Mouse (Mus musculus) limb, embryonic 15.5 days (tissue): ENCODE results near the gene Hoxa2. TPM values are rescaled to one million over a fixed set of nuclear protein-coding genes. Genes with fewer than 3 reads are reported as not detected.

ENCODE experiments used
- ATAC-seq: fragments of 200-750 bp; cut with Nextera tagmentation; 2 replicates; pipeline ENCODE4 v1.8.0; 2017; ENCODE audit warnings: low read depth, moderate TSS enrichment; ENCODE audit not compliant: insufficient number of reproducible peaks, low FRiP score, low TSS enrichment
- H3K27ac ChIP-seq: fragments of 300-500 bp; sonication (generic); 2 replicates; pipeline ENCODE4 v1.5.1; 2015; ENCODE audit warnings: moderate library complexity, mild to moderate bottlenecking, inconsistent platforms
- H3K27me3 ChIP-seq: fragments of 300-500 bp; sonication (generic); 2 replicates; pipeline ENCODE4 v1.6.1; 2015; ENCODE audit warnings: inconsistent platforms
- H3K36me3 ChIP-seq: fragments of 300-500 bp; sonication (generic); 2 replicates; pipeline ENCODE4 v1.6.1; 2015; ENCODE audit warnings: inconsistent platforms
- H3K4me1 ChIP-seq: fragments of 300-500 bp; sonication (generic); 2 replicates; pipeline ENCODE4 v1.6.1; 2015; ENCODE audit warnings: inconsistent platforms
- H3K4me2 ChIP-seq: fragments of 300-500 bp; sonication (generic); 2 replicates; pipeline ENCODE4 v1.6.1; 2015; ENCODE audit warnings: mild to moderate bottlenecking, inconsistent platforms
- H3K4me3 ChIP-seq: fragments of 300-500 bp; sonication (generic); 2 replicates; pipeline ENCODE4 v1.5.1; 2015; ENCODE audit warnings: mild to moderate bottlenecking, inconsistent platforms
- H3K9ac ChIP-seq: fragments of 300-500 bp; sonication (generic); 2 replicates; pipeline ENCODE4 v1.6.1; 2015; ENCODE audit warnings: inconsistent platforms
- H3K9me3 ChIP-seq: fragments of 300-500 bp; sonication (generic); 2 replicates; pipeline ENCODE4 v1.6.1; 2016; ENCODE audit warnings: inconsistent platforms
- WGBS: fragments of 180-500 bp; shearing (Covaris S2); methylation state at CpG from one replicate; pipeline ENCODE4 v1.1.7; 2015; 5-methylcytosine and 5-hydroxymethylcytosine counted together
- polyA plus RNA-seq: library from polyadenylated mRNA; unstranded; fragments of >200 nt; fragmentation: Nextera tagmentation; extraction: Ambion mirVana; gene quantifications from 2 replicates; pipeline ENCODE4 v1.2.1, GENCODE M21; 2015

Hoxa2 gene
- polyA plus RNA-seq, 1 experiment from 2014 or later, result 0.59 TPM

DNA sequence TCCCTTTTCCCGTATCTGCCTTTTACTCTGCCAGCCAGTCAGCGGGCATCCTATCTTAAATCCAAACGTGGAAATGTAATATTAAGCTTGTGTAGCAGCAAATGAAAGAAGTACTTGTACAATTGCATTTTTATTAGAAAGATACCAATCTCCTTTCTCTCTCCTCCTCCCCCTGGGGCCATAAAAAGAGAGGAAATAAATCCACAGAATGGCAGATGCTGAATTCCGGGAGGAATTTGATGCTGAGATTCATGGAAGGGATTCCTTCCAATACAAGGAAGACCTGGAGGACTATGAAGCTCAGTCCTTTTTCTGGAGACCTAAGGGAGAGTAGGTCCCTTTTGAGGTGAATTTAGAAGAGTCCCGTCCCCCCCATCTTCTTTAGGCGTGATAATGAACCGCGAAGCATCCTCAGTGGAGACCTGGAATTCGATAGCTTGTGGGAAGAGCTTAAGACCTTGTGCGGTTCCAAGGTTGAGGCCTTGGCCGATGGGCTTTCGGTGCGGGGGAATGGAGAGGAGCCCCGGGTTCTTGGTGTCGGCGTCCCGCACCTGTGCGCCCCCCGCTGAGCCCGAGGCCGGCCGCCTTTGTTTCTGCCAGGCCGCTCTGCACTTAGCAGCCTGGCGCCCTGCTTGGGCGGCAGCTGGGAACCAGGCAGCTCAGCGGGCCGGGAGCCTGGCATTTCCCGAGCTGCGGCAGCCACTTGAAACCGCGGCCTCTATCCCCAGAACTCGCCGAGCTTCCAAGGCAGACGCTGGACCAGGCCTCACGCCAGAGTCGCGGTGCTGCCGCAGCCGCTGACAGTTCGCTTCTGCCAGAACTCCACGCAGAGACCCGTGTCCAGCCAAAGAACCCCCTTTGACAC, 3.8 kb upstream of the Hoxa2 start:
- H3K27me3 ChIP-seq, result peaks cover 84% of the 10 kb centered on the region
- no peak overlapping the region for H3K27ac ChIP-seq
- no peaks in the 10 kb centered on the region for H3K9me3 ChIP-seq
- H3K36me3 ChIP-seq, result peaks cover 5% of the 10 kb centered on the region; the same call in 1 of the 2 replicates
- WGBS, result 35% methylated on average over 42 of the region's 42 CpGs
- peak overlapping the region; percentile 17; the same call in 1 of the 2 replicates for H3K4me2 ChIP-seq
- no peak overlapping the region for H3K9ac ChIP-seq
- no peak overlapping the region for H3K4me3 ChIP-seq
- peaks cover 43% of the 10 kb centered on the region for H3K4me1 ChIP-seq
- ATAC-seq, result no peak

DNA sequence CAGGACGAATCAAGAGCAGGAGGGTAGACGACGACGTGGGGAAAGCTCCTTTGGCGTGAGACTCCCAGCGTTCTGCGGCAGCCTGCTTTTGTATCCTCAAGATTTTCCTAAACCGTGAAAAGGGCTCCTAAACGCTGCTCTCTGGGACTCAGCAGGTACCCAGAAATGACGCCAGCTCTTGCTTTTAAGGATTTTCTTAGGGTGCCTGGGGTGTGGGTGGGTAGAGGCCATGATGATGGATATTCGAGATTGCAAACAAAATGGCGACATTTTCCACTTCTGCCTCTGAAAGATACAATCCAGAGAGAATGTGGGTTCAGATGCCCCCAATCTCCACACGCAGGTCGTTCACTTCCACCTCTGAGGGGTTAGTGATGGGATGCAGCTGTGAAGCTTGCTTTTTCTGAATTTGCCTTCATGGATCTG, 3.1 kb upstream of the Hoxa2 start:
- no peak overlapping the region for H3K27ac ChIP-seq
- peaks cover 88% of the 10 kb centered on the region for H3K27me3 ChIP-seq
- H3K4me3 ChIP-seq, result no peak overlapping the region
- no peak overlapping the region for H3K4me2 ChIP-seq
- H3K4me1 ChIP-seq, result peaks cover 39% of the 10 kb centered on the region
- ATAC-seq, result no peak
- 53% methylated on average over 14 of the region's 14 CpGs for whole genome bisulfite sequencing
- no peak overlapping the region for H3K9ac ChIP-seq
- no peaks in the 10 kb centered on the region for H3K9me3 ChIP-seq
- peaks cover 5% of the 10 kb centered on the region; the same call in 1 of the 2 replicates for H3K36me3 ChIP-seq

DNA sequence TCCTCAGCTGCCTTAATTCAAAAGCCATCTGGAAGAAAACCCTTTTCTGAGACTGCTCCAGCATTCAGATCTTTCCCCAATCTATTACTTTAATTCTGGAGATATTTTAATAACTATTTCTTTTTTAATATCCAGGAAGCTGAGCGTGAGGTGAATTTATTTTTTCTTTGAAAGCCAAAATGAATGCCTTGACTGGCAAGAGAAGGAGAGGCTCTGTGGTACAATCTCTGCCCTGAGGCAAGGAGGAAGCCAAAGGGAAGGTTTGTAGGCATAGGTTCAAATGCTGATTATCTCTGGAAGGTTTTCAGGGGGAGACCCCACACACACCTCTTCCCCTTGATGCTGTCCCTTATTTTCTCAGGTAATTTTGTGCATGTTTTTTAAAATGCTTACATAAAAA, 2.5 kb upstream of the Hoxa2 start:
- H3K4me2 ChIP-seq, result no peak overlapping the region
- no peak for ATAC-seq
- peaks cover 33% of the 10 kb centered on the region for H3K4me1 ChIP-seq
- H3K9ac ChIP-seq, result no peak overlapping the region
- WGBS, result 74% methylated on average over 1 of the region's 1 CpGs
- no peaks in the 10 kb centered on the region for H3K9me3 ChIP-seq
- peaks cover 5% of the 10 kb centered on the region; the same call in 1 of the 2 replicates for H3K36me3 ChIP-seq
- no peak overlapping the region for H3K27ac ChIP-seq
- no peak overlapping the region for H3K4me3 ChIP-seq
- H3K27me3 ChIP-seq, result peaks cover 87% of the 10 kb centered on the region

DNA sequence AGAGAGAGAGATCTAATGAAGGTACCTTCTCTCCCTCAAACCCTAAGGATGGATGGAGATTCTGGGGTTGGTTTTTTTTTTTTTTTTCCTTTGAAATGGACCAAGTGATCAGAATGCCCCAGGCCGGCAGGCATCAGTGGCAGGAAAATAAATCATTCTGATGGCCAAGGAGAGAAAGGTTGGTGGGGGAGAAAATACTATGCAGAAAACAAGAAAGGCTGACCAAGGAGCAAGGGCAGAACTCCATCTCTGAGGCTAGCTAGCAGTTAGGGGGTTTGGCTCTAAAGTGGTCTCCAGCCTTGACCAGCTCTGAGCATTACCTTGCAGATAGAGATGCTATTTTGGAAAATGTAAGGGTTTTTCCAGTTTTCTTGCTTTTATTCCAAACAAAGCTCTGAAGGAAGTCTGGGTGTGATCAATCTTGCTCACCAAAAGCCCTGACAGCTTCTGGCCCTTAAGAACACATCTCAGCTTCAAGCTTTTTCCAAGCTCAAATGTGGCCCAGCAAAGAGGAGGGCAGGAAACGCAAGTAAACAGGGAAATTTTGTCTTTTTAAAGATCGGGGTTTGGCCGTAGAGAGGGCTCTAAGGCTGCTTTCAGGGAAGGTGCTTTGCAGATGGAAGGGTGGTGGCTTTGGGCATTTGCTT, 1.9 kb upstream of the Hoxa2 start:
- Histone ChIP-seq H3K27ac (no peak overlapping the region), H3K9ac (no peak overlapping the region), H3K36me3 (peaks cover 5% of the 10 kb centered on the region; the same call in 1 of the 2 replicates), H3K4me3 (no peak overlapping the region), H3K27me3 (peaks cover 86% of the 10 kb centered on the region), H3K4me2 (no peak overlapping the region), H3K9me3 (no peaks in the 10 kb centered on the region), H3K4me1 (peaks cover 27% of the 10 kb centered on the region)
- 39% methylated on average over 4 of the region's 4 CpGs for WGBS
- no peak for ATAC-seq

DNA sequence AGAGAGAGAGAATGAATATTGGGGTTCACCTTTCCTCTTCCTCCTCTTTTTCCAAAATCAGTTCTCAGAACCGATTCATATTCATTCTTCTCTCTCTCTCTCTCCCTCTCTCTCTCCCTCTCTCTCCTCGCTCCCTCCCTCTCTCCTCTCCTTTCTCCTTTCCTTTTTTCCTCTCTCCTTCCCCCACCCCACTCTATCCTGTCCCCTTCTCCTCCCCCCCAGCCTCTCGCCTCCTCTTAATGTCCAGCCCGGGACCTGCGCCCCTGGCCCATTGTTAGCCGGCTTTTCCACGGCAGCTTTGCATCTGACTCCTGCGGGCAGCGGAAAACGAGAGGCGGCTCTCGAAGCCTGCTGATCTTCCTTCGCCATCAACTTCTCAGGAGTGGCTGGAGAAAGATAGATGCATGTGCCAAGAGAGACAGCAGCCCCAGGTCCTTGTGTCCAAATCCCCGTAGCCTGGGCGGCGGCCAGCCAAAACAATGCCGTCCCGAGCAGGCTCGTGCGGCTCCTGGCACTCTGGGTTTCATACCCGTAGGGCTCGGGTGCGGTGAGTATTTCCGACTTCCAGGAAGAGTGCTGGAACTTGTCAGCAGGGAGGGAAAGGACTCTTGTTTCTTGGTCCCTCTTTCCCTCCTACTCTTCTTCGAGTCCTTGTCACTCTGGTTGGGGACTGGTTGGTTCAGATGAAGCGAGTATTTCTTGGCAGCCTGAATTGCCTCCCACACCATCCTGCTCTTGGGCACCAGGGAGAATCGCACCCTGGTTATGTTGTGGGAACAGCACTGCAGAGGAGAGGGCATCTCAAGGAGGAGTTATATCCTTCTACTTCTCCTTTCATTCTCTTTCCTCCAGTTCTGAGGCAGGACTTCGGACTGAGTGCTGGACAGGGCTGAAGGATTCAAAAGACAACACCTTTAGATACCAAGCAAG, 1.1 kb upstream of the Hoxa2 start:
- Histone ChIP-seq H3K4me1 (peaks cover 32% of the 10 kb centered on the region), H3K9ac (no peak overlapping the region), H3K4me2 (peak overlapping the region; percentile 40; the same call in 1 of the 2 replicates), H3K27ac (no peak overlapping the region), H3K9me3 (no peaks in the 10 kb centered on the region), H3K4me3 (no peak overlapping the region), H3K36me3 (peaks cover 5% of the 10 kb centered on the region; the same call in 1 of the 2 replicates), H3K27me3 (peaks cover 81% of the 10 kb centered on the region)
- 16% methylated on average over 28 of the region's 28 CpGs for WGBS
- ATAC-seq, result no peak

DNA sequence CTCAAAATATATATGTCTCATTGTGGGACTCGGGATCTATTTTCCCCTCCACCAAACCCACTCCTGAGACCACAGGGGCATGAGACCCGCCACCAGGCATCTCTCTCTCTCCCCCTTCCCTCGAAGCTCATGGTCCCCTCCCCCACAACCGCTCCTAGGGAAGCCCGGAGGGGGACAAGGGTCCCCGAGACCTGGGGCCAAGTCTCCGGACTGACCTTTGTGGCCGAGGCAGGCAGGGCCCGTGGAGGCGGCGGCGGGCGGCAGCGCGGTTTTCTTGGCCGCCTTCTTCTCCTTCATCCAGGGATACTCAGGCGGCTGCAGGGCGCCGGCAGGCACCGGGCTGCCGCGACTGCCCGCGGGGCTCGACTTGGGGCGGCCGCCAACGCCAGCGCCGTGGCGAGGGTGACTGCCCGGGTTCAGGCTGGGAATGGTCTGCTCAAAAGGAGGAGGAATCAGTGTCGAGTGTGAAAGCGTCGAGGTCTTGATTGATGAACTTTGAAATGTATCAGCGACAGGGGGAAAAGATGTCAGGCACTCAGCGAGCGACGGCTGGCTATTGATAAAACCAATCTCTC, 493 bp downstream of the Hoxa2 start:
- H3K4me1 ChIP-seq, result peaks cover 41% of the 10 kb centered on the region
- WGBS, result 5% methylated on average over 33 of the region's 39 CpGs
- no peaks in the 10 kb centered on the region for H3K36me3 ChIP-seq
- H3K27ac ChIP-seq, result no peak overlapping the region
- peak overlapping the region; percentile 30 for H3K4me3 ChIP-seq
- ATAC-seq, result no peak
- H3K4me2 ChIP-seq, result peak overlapping the region; percentile 40
- peaks cover 78% of the 10 kb centered on the region for H3K27me3 ChIP-seq
- no peaks in the 10 kb centered on the region for H3K9me3 ChIP-seq
- H3K9ac ChIP-seq, result no peak overlapping the region

DNA sequence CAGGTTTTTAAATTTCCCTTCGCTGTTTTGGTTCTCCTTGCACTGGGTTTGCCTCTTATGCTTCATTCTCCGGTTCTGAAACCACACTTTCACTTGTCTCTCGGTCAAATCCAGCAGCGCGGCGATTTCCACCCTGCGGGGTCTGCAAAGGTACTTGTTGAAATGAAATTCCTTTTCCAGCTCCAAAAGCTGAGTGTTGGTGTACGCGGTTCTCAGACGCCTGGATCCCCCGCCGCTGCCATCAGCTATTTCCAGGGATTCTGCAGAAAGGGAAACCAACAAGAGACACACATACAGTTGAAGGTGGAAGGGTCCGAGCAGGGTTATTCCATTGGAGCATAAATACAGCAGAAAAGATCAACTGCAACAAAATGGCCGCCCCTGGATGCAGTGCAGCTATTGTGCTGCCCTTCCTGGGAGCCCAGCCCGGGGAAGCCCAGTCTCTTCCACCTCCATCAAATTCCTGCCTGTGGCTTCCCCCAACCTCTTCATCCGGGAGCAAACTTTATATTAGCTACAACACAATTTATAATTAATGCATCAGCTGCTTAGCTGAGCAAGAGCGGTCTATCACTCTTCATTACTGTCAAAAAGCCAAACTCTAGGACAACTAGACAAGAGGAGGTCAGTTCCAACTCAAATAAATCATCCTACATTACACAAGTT, 1.1 kb downstream of the Hoxa2 start:
- 29% methylated on average over 17 of the region's 17 CpGs for WGBS
- no peaks in the 10 kb centered on the region for H3K36me3 ChIP-seq
- H3K4me1 ChIP-seq, result peaks cover 44% of the 10 kb centered on the region
- H3K4me3 ChIP-seq, result peak overlapping the region; percentile 30; the same call in 1 of the 2 replicates
- H3K9me3 ChIP-seq, result no peaks in the 10 kb centered on the region
- no peak for ATAC-seq
- H3K27ac ChIP-seq, result no peak overlapping the region
- peaks cover 80% of the 10 kb centered on the region for H3K27me3 ChIP-seq
- no peak overlapping the region for H3K9ac ChIP-seq
- H3K4me2 ChIP-seq, result peak overlapping the region; percentile 40; the same call in 1 of the 2 replicates

DNA sequence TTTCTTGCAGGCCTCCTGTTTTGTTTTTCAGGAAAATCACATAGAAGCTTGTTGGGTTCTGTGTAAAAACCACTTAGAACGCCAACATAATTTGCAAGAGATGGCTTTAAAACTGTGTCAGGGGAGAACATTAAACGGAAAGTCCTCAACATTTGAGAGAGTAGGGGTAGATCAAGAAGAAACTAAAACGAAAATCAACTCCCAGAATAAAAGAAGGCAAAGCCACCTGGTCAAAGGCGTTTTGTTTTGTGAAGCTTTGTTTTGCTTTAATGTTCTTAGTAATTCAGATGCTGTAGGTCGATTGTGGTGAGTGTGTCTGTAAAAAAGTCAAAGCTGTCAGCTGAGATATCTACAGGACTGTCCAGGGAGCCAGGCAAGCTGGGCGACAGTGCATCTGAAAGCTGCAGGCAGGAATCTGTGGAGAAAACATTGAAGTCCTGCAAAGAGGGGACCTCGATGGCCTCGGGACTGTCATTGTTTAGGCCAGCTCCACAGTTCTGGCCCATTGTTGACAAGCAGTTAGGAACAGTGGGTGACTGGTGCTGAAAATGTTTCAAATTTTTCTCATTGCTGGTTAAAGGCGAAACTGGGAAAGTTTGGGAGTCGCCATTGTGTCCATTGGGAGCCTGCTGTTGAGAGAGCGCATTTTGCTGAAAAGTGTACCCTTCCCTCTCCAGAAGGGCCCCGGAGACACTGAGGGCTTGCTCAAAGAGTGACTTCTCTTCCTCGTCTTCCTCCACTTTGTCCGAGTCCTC, 1.8 kb downstream of the Hoxa2 start:
- Histone ChIP-seq H3K27me3 (peaks cover 80% of the 10 kb centered on the region), H3K27ac (no peak overlapping the region), H3K4me3 (peak overlapping the region; percentile 9; the same call in 1 of the 2 replicates), H3K9ac (no peak overlapping the region), H3K9me3 (no peaks in the 10 kb centered on the region), H3K4me1 (peaks cover 49% of the 10 kb centered on the region), H3K36me3 (no peaks in the 10 kb centered on the region), H3K4me2 (0 out of 2 replicates have a peak overlapping the region, but pooled peaks have one; percentile 7)
- WGBS, result 63% methylated on average over 14 of the region's 14 CpGs
- ATAC-seq, result no peak

DNA sequence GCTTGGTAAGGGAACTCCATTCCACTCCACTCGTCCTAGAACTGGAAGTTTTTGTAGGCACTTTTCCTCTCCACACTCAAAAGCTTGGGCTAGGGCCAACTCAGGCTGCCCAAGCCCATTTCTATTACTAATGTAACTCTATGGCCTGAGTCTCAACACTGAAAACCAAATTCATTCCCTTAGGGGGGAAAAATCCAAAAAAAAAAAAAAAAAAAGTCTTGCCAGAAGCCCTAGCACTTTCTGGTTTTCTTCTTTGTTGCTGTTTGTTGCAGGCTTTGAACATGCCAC, 2.6 kb downstream of the Hoxa2 start:
- Histone ChIP-seq H3K4me1 (peaks cover 53% of the 10 kb centered on the region), H3K27me3 (peaks cover 81% of the 10 kb centered on the region), H3K9ac (no peak overlapping the region), H3K36me3 (no peaks in the 10 kb centered on the region), H3K4me2 (no peak overlapping the region), H3K4me3 (no peak overlapping the region), H3K27ac (no peak overlapping the region), H3K9me3 (no peaks in the 10 kb centered on the region)
- 68% methylated on average over 1 of the region's 1 CpGs for WGBS
- no peak for ATAC-seq

DNA sequence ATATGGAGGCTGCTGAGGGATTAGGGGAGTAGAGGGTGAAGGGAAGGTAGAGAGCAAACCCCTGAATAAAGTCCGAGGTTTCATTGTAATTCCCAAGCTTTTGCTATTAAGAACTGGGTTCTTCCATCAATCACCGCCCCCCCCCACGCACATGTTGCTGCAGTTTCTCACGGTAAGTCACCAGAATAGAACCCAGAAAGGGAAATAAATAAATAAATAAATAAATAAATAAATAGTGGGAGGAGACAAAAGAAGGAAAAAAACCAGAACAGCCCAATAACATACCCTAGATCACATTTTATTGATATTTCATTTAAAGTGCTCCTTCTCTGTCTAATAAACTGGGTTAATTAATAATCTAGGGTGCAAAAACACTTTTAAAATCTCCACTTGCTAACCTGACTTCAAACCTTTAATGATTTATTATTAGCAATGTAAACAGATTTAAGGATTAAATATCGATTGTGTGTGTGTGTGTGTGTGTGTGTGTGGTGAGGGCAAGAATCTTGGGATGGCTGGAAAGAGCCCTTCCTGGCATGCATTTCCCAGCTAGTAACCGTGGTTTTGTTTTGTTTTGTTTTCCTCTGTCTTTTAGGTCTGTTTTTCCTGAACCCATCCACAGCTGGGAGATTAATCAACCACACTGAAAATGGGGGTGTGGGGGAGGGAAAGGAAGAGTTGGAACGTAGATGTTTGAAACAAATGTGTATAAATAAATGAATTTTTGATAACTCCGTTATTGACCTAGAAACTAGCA, 3.1 kb downstream of the Hoxa2 start:
- H3K27me3 ChIP-seq, result peaks cover 81% of the 10 kb centered on the region
- ATAC-seq, result no peak
- no peak overlapping the region for H3K4me3 ChIP-seq
- 31% methylated on average over 8 of the region's 8 CpGs for WGBS
- H3K4me2 ChIP-seq, result peak overlapping the region; percentile 5; the same call in 1 of the 2 replicates
- no peak overlapping the region for H3K27ac ChIP-seq
- no peaks in the 10 kb centered on the region for H3K36me3 ChIP-seq
- no peaks in the 10 kb centered on the region for H3K9me3 ChIP-seq
- H3K9ac ChIP-seq, result no peak overlapping the region
- H3K4me1 ChIP-seq, result peaks cover 53% of the 10 kb centered on the region
